Mouse (Mus musculus) mesoderm, embryonic 11.5 days (tissue): ENCODE measurements around the gene Wwox.

ENCODE experiments used
- DNase-seq: peaks from one replicate; pipeline ENCODE4 v3.0.0-alpha.2; 2012; ENCODE audit warnings: low read depth, low spot score

Gene Wwox

GRCm38 (mm10) chr8:115156142-115156541 lies 716.7 kb downstream of the Wwox start:
- no peak for DNase-seq

GRCm38 (mm10) chr8:115157977-115158720 lies 718.7 kb downstream of the Wwox start:
- peak; percentile 74 for DNase-seq

GRCm38 (mm10) chr8:115158721-115159111 lies 719.3 kb downstream of the Wwox start:
- no peak for DNase-seq

- DNase-seq: no peak
Observed at GRCm38 (mm10) chr8:115159208-115159607, 719.8 kb downstream of the Wwox start.

GRCm38 (mm10) chr8:115159711-115160374 lies 720.4 kb downstream of the Wwox start:
- peak; percentile 66 for DNase-seq

- no peak for DNase-seq
Observed at GRCm38 (mm10) chr8:115160407-115160806, 721.0 kb downstream of the Wwox start.

- no peak for DNase-seq
Observed at GRCm38 (mm10) chr8:115161520-115161919, 722.1 kb downstream of the Wwox start.

GRCm38 (mm10) chr8:115164872-115165271 lies 725.4 kb downstream of the Wwox start:
- no peak for DNase-seq

GRCm38 (mm10) chr8:115173634-115174081 lies 734.2 kb downstream of the Wwox start:
- DNase-seq: no peak

GRCm38 (mm10) chr8:115185431-115185964 lies 746.0 kb downstream of the Wwox start:
- no peak for DNase-seq

- no peak for DNase-seq
Observed at GRCm38 (mm10) chr8:115186121-115186811, 746.8 kb downstream of the Wwox start.

- peak; percentile 58 for DNase-seq
Observed at GRCm38 (mm10) chr8:115186882-115187281, 747.4 kb downstream of the Wwox start.

- DNase-seq: no peak
Observed at GRCm38 (mm10) chr8:115188446-115188845, 749.0 kb downstream of the Wwox start.

GRCm38 (mm10) chr8:115189836-115190235 lies 750.4 kb downstream of the Wwox start:
- no peak for DNase-seq

GRCm38 (mm10) chr8:115193767-115194166 lies 754.3 kb downstream of the Wwox start:
- DNase-seq: no peak

- DNase-seq: no peak
Observed at GRCm38 (mm10) chr8:115195334-115195733, 755.9 kb downstream of the Wwox start.

- no peak for DNase-seq
Observed at GRCm38 (mm10) chr8:115196859-115197258, 757.4 kb downstream of the Wwox start.

- DNase-seq: no peak
Observed at GRCm38 (mm10) chr8:115199204-115199603, 759.7 kb downstream of the Wwox start.

GRCm38 (mm10) chr8:115199616-115200150 lies 760.2 kb downstream of the Wwox start:
- DNase-seq: no peak

- DNase-seq: no peak
Observed at GRCm38 (mm10) chr8:115201726-115202125, 762.3 kb downstream of the Wwox start.

GRCm38 (mm10) chr8:115207480-115207879 lies 768.0 kb downstream of the Wwox start:
- DNase-seq: no peak
